Mouse (Mus musculus) frontal cortex, postnatal 10 days (tissue): ENCODE measurements around the gene Dnah9.

Experiments used
- DNase-seq, 2 experiments: peaks; one replicate each; pipeline ENCODE4 v3.0.0; 2022; ENCODE audit warnings: low spot score in 2 of 2, mixed read lengths in 1 of 2

The Dnah9 gene

DNA sequence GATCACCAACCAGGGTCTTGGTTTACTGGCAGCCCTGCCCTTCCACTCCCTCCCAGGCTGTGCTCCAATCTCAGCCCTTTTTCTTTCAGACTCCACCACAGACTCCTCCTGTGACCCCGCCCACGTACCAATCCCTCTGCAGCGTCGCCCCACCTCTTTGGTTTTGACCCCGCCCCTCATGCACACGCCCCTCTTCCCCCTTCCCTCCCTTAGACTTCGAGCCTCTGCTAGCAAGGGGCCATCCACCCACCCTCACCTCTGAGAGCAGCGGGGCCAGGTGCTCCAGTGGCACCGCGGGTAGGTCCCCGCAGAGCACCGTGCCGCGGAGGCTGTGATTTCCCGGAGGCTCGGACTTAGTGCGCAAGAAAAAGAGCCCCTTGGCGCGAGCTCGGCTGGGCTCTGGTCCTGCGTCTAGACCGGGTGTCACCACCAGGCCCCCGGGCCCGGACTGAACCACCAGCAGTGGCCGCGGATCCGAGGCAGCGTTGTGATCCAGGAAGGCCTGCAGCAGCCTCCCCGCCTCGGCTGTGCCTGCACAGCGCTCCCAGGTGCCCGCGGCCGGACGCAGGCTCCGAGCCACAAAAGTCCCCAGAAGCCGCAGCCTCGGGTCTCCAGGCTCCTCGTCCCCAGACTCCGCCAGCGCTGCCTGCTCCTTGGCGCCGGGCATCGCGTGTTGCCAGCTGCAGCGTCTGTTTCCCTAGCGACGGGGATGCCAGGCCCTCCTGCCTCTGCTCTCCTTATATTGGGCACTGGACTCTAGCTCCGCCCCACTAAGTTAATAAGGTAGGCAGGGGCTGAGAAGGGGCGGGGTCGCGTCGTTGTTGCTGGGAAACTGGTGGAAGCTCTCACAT is at the start of gene Dnah9:
Dnah9 (minus strand) TSS at position 751 of the 851 bp plus-strand sequence.
- DNase-seq, result peak; percentile 86 to 88

DNA sequence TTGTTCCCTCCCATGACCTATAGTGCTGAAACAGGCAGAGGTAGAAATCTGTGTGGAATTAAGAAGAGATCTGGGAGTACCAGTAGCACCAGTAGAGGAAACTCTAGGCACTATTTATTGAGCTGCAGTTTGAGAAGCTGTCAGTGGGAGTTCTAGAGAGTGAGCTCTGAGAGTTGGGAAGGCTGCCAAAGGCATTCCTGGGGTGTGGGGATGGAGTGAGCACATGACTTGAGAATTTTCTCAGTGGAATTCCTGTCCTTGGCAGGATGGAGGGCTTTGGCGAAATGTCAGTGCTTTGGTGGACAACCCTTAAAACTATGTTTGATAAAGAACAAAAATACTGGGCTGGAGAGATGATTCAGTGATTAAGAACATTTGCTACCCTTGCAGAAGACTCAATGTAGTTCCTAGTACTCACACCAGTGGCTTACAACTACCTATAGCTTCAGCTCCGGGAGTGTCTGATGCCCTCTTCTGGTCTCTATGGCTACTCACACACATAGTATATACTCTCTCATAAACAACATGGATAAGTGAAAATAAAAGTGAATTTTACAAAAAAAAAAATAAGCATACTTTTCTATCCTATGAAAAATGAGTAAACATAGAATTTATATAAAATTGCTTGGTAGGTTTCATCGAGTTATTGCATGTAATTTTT is 20.4 kb upstream of the Dnah9 start:
- DNase-seq, result peak; percentile 12 to 18

DNA sequence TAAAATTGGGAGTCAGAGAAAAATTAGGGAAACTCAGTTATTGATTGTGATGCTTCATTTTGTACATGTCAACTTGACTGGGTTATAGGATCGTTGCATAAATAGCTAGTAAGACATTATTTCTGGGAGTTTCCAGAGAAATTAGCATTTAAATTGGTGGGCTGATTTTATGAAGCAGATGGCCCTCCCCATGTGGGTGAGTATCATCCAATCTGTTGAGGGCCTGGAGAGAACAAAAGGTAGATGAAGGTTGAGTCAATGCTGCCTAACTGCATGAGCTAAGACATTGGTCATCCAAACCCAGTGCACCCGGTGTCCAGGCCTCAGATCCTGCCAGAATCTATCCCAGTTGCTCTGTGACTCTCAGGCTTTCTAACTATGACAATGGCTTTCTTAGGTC is 19.8 kb upstream of the Dnah9 start:
- no peak for DNase-seq

DNA sequence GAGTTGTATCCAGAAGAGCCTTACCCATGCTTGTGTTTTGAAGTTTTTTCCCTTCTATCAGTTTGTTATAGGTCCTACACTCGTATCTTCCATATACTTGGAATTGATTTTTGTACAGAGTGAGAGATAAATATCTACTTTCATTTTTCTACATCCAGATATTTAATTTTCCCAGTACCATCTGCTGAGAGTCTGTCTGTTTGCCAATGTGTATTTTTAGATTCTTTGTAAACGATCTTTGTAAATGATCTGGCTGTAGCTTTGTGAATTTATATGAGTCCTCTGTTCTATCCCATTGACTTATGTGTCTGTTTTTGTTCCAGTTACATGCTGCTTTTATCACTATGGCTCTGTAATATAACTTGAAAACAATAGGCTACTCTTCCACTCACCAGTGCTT is 9.4 kb upstream of the Dnah9 start:
- DNase-seq, result no peak

DNA sequence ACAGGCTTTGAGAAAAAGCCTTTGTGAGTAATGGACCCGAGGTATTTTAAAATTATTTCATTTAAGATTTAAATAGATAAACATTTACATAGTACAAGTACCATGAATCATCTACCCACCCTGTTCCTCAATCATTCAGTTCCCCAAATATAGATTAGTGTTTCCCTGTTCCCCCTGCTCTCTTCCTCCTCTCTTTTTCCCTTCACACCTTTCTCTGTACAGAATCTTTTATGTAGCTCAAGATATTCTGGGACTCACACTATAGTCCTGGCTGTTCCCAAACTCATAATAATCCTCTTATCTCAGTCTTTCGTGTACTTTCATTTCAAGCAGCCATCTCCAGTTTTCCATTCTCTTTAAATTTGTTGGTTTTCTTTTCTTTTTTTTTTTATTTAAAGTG is 4.3 kb downstream of the Dnah9 start:
- DNase-seq, result no peak

DNA sequence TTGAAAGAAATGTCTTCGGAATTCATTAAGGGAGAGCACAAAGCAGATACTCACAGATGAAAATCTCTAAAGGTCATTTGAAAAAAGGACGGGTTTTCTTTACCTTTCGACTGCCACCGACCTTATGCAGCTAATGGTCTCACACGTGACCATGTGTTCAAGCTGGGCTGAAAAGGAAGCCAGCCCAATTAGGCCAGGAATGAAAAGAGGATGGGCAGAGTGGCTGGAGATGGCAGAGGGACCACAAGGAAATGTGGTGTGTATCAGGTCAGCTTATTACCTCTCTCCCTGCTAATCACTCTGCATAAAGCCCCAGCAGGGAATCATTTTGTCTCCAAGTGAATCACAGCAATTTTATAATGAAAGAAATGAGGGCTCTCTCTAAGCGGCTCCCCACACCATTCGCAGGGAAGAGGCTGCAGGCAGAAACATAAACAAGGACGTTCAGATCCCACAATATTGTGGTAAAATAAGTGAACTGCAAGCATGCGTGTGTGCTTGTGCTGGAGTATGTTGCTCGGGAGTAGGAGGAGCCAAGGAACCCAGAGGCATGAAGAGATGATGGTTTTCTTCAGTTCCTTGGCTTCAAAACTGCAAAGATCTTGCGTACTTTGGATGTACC is 27.6 kb downstream of the Dnah9 start:
- no peak for DNase-seq

DNA sequence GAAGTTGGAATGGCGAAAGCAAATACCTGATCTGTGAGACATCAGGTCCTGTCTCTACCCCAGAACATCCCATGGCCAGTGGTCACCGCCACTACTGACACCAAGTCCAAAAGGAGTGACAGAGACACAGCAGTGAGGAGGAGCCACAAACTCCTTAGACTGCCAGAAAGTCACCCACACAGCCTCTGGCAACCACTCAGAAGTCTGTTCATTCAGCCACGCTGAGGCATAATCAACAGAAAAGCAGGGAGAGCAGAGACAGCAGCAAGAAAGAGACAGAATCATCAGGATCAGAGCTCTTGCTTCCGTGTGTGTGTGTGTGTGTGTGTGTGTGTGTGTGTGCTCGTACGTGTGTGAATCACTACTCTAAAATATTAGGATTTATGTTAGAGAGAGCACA is 33.5 kb downstream of the Dnah9 start:
- no peak for DNase-seq

DNA sequence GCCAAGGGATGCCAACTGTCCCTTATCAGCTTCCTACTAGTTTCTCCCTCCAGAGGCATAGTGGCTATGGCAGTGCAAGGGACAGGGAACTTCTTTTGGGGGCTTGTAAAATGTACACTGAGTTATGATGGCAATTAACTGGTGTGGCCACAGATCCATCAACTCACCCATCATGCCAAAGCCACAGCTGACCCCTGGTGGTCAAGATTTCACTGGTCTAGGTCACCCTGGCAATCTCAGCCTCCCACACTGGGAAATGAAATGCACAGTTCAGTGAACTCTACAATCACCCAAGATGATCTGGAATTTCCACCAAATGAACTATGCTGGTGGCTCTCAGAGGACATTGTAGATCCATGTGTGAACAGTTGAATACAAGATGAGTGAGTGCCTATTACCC is 42.2 kb downstream of the Dnah9 start:
- DNase-seq, result no peak

DNA sequence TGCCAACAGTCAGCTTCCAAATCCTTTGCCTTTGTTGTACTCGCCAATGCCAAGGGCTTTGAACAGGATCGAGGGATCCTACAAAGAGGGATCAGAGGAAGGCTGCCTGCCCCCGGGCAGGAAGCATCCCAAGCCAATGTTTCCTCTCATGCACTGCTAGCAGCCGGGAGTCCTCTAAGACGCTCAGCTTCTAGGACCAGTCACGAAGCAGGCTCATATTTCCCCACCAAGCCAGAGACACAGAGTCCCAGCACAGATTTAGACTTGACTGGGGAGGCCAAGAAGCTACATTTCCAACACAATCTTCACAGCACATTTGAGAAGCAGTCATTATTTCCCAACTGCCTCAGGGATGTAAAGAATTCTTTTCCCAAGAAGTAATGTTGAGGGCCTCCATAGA is 43.9 kb downstream of the Dnah9 start:
- no peak for DNase-seq

DNA sequence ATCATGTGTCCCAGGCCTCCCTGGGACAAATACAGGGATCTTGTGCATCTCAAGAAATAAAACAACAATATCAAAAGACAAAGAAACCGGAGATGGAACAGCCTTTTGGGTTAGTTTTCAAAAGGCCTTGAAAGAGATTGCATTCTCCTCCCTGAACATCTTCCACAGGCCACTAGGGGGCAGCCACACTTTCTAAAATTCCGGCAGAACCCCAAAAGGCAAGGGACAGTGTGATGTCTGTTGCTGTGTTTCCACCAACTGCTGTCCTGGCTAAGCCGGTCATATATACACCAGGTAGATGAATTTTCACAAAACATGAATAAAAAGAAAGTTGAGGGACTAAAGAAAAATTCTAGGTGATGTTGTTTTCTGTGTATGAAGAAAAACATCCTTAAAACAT is 46.3 kb downstream of the Dnah9 start:
- DNase-seq, result peak; percentile 8 to 59

DNA sequence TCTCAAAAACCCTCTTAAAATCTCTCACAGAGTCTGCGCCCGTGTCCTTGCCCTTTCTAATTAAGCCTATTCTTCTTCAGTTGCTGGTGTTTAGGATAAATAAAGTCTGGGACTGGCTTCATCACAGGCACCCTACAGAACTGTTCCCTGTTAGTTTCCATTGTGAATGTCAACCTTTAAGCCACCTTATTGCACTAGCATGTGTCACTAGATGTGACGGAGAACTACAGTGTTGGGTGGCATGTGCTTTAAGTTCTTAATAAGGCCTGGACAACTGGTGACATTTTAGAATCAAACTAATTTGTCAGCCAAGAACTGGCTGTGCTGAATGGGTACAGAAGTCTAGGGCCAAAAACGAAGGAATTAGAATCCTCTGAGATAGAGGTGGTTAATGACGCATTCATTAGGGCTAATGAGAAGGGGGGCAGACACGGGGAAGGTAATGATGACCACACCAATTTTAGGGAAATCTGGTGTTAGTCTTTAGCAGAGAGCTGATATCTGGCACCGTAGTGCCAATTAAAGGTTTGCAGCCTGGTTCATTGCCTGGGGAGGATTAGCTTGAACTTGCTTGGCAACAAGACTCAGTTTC is 84.6 kb downstream of the Dnah9 start:
- no peak for DNase-seq

DNA sequence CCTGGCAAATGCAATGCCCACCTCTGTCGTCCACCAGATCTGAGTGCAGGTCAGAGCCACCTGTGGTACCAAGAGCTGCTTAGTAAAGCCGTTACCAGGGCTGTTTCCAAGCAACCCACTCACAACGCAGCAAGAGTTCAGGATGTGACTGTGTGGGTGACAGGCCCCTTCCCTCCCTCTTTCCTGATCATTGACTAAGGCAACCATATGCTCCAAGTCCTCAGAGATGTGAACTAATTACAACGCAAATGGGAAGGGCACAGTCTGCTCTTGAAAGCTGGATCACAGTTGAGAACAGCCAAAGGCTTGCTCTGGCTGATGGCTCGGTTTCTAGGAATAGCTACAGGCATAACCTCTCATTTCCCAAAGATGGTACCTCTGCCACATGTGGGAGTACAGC is 95.4 kb downstream of the Dnah9 start:
- DNase-seq, result no peak

DNA sequence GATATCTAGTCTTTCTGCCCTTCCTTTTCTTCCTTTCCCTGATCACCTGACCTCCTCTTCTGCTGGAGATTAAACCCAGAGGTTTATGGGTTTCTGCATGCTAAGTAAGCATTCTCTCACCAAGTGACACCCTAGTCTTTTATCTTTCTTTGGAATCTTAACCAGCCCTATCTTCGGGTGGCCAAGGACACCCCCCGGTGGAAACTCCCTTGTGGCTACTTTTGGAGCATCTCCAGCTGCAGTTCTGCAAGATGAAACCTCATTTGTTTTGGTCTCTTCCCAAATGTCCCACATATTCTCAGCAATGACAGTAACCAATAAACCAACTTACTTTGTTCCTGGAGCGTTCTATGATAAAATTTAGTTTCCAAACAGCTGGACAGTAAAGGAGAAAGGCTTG is 109.4 kb downstream of the Dnah9 start:
- DNase-seq, result no peak

DNA sequence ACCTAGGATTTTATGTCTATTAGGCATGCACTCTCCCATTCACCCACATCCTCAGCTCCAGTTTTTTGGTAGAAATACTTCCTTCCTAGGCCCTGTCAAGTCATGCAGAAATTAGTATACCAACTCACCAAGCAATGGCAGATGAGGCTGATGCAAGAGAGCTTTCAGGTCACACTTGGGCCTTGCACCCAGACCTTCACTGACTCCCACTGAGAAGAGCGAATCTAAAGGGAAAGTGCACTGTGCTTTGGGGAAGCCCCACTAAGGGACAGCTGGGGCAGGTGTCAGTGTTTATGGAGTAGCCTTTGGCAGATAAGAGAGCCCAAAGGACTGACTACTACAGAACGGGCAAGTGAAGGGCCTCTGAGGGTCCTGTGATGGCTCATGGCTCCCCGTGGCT is 117.1 kb downstream of the Dnah9 start:
- DNase-seq, result no peak

DNA sequence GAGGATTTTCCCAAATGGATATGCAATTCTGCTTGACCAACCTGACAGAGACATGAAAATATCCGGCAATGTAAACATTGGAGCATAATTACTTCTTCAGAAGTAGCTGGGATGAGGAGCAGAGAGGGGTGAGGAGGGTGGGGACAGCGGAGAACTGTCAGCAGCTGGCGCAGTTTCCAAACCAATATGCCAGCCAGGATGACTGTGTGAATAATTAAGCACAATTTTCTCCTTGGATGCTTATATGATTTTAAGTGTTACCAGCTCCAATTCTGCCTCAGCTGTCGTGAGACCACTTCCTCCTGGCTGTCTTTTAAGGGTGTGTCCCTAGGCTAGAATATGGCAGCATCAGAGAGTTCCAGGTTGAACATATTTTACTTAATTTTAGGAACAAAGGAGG is 119.2 kb downstream of the Dnah9 start:
- no peak for DNase-seq

DNA sequence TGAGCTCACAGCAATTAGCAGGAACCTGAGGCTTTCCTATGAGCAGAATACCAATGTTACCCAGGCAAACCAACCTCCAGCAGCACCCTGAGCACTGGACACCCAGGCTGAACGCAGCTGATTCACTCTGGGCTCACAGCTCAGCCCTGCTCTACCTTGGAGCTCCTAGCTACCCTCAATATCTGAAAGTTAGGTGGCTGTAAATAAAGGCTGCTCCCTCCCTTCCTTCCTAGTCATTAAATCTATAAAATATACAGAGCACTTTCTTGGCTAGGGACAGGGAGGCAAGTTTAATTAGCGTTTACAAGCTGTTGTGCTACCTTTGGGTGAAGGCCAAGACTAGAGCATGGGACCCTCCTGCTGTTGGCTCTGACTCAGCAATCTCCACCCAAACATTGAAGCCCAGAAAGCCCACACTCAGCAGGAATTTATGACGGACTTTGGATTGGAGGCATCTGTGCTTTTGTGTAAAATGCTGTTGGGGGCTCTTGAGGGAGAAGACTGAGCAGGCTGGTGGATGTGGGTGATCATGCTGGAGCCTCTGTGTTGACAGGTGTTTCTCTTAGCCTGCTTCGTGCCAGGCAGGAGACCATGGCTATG is 121.7 kb downstream of the Dnah9 start:
- peak in 1 of 2 experiments; percentile 4 for DNase-seq

DNA sequence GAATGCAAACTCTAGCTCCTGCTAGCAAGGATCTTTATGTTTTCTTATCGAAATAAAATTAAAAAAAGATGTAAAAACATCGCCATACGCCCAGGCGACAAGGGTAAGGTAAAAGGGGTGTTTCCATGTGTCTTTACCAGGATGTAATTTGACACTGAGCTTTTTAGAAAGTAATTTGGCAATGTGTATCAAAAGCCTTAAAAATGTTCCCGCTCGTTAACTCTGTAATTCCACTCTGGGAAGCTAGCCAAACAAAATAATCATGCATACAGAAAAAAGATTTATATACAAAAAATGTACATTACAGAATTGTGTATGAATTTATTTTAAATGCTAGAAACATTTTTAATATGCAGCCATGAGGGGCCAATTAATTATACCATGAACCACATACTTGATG is 124.7 kb downstream of the Dnah9 start:
- DNase-seq, result no peak

DNA sequence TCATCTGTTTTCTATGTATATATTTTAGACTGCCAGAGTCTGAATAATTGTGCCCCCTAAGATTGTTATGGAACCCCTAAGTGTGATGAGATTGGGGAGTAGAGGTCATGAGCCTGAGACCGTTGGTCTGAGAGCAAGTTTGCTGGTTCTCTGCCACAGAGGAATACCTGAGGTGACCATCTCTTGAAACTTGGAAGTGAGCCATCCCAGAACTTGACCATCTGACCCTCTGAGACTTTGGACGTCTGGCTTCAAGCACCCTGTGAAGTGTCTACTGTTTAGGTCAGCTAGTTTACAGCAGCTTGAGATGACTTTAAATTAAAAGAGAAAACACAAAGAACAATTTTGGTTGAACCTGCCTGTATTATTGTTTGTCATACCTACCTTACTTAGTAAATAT is 125.8 kb downstream of the Dnah9 start:
- no peak for DNase-seq

DNA sequence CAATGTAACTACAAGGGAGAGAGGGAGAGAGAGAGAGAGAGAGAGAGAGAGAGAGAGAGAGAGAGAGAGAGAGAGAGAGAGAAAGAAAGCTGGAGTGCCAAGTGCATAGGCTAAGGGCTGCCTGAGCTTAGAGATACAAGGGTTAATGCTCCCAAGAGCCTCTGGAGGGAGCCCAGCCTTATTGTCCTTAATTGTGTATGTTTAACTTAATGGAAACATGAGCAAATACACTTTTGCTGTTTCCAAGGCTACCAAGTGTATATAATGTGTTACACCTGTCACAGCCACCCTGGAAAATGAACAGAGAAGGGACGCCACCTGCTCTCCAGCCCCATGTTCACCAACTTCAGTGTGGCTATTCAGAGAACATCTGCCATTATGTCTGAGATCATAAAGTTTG is 142.6 kb downstream of the Dnah9 start:
- DNase-seq, result no peak

DNA sequence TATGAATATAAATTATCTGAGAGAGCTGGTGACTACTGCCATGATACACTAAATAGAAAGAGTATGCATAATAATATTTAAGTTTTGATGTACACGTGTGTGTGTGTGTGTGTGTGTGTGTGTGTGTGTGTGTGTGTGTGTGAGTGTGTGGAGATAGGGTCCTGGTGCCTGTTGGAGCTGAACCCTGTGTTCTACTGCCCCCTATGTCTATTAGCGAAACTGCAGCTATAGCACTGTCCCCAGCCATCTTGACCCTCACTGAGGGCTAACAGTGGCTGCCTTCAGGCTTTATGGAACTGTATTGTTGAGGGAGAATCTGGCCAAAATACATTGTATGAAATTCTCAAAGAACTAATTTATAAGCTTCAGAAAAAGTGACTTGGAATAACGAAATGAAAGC is 192.5 kb downstream of the Dnah9 start:
- no peak for DNase-seq

DNA sequence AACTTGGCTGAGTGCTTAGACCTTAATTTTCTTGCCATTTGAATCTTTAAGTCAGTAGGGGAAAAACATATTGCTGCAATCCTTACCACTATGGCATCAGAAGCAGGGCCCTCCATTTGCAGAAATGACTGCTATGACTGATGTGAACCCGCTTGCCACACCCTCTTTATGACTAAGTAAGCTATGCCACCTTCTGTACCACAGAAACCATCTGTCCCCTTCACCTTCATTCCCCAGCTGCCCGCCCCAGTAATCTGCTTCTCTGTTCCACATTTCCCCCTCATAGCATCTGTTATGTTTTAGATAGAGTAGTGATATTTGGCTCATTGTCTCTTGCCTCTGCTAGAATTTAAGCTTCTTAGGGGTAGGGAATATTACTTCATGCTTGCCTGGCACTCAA is 237.6 kb downstream of the Dnah9 start:
- DNase-seq, result no peak

DNA sequence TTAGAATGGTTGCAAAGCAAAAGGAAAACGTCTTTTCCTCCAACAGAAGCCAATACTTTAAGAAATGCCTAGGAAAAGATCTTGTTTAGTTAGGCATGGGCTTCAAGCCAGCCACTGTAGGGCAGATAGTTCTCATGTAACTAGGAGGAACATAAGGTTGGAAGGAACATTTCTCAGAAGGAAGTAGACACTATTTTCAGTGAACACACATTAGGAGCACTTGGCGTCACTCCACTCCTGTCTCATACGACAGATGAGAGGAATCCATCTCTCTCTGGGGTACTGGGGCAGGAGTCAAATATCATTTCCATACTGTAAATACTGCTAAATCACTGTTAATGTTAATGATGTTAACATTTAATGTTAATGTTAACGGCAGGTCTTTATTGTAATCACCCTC is 238.0 kb downstream of the Dnah9 start:
- no peak for DNase-seq
